In genomic region chr3:90242984-90243775, GRCm38 (mm10) we compare ENCODE assay signal across 8 mouse cellular contexts. TPM values are rescaled to one million over a fixed set of nuclear protein-coding genes. Genes with fewer than 3 reads are reported as not detected.
A peak's percentile ranks its signal among the peaks of the same experiment; 100 is the strongest.
DNase-seq lines count a peak whose midpoint lies in the region; ATAC-seq and TF ChIP-seq lines count a peak whose summit lies in the region.

Gene Creb3l4, minus strand, starts transcription at chr3:90243512.

- no peaks in the 10 kb centered on the region for H3K4me1 ChIP-seq in embryonic facial prominence, embryonic 11.5 days (ENCODE audit: control insufficient read depth, insufficient read depth, low read length)
- H3K4me1 ChIP-seq in limb, embryonic 14.5 days (ENCODE audit: control insufficient read depth, insufficient read depth, low read length), result peaks cover 18% of the 10 kb centered on the region
- H3K4me1 ChIP-seq in midbrain, embryonic 15.5 days, result peaks cover 15% of the 10 kb centered on the region

- intact Hi-C loops in heart, postnatal 14 days (cut with DNase I), result no loop called here

- H3K4me2 ChIP-seq in embryonic facial prominence, embryonic 11.5 days (ENCODE audit: low read depth, low read length), result peak within 1 kb of the TSS; percentile 46
- peak within 1 kb of the TSS; percentile 53 for H3K4me2 ChIP-seq in limb, embryonic 14.5 days (replicated peaks; ENCODE audit: low read depth, low read length, severe bottlenecking)
- H3K4me2 ChIP-seq in midbrain, embryonic 15.5 days, result peak within 1 kb of the TSS; percentile 52

- H3K36me3 ChIP-seq in embryonic facial prominence, embryonic 11.5 days (replicated peaks; ENCODE audit: control insufficient read depth, insufficient read depth, low read depth, low read length), result no peaks in the 10 kb centered on the region
- 0 out of 2 replicates have a peak, but pooled peaks cover 3% of the 10 kb centered on the region for H3K36me3 ChIP-seq in limb, embryonic 14.5 days (ENCODE audit: control insufficient read depth, insufficient read depth, low read length)
- H3K36me3 ChIP-seq in midbrain, embryonic 15.5 days (replicated peaks), result no peaks in the 10 kb centered on the region

- peak within 1 kb of the TSS; percentile 20 for H3K4me3 ChIP-seq in embryonic facial prominence, embryonic 11.5 days (ENCODE audit: low read depth, low read length)
- H3K4me3 ChIP-seq in limb, embryonic 14.5 days (replicated peaks; ENCODE audit: low read length), result peak within 1 kb of the TSS; percentile 31
- peak within 1 kb of the TSS; percentile 28 for H3K4me3 ChIP-seq in midbrain, embryonic 15.5 days

- no peaks in the 10 kb centered on the region for H3K9me3 ChIP-seq in embryonic facial prominence, embryonic 11.5 days (replicated peaks; ENCODE audit: control insufficient read depth, low read length)
- H3K9me3 ChIP-seq in limb, embryonic 14.5 days (ENCODE audit: control insufficient read depth, low read length), result no peaks in the 10 kb centered on the region
- H3K9me3 ChIP-seq in midbrain, embryonic 15.5 days, result no peaks in the 10 kb centered on the region

- H3K27me3 ChIP-seq in embryonic facial prominence, embryonic 11.5 days (ENCODE audit: control insufficient read depth, insufficient read depth, low read length), result no peaks in the 10 kb centered on the region
- no peaks in the 10 kb centered on the region for H3K27me3 ChIP-seq in limb, embryonic 14.5 days (ENCODE audit: control insufficient read depth, insufficient read depth, low read length)
- no peaks in the 10 kb centered on the region for H3K27me3 ChIP-seq in midbrain, embryonic 15.5 days (replicated peaks)

- WGBS in embryonic facial prominence, embryonic 11.5 days, result 3% methylated on average over 19 of the region's 19 CpGs
- 3% methylated on average over 19 of the region's 19 CpGs for WGBS in limb, embryonic 14.5 days
- 2% methylated on average over 19 of the region's 19 CpGs for WGBS in midbrain, embryonic 15.5 days

- TF ChIP-seq POLR2A in limb, embryonic 14.5 days (IDR thresholded peaks at IDR 0.05; ENCODE audit: borderline replicate concordance, extremely low read depth, insufficient read depth, insufficient read length), result 0 out of 2 replicates have a peak, but pooled peaks have one; percentile 12

- peak; percentile 47 for ATAC-seq in embryonic facial prominence, embryonic 11.5 days (replicated peaks; ENCODE audit: insufficient number of reproducible peaks, low FRiP score, low TSS enrichment, low read depth)
- peak; percentile 79 for ATAC-seq in limb, embryonic 14.5 days (ENCODE audit: low FRiP score, low read depth)
- 0 out of 2 replicates have a peak, but pooled peaks have one; percentile 26 for ATAC-seq in midbrain, embryonic 15.5 days (replicated peaks)
- no peak for ATAC-seq in monocyte, adult 5-6 weeks (replicated peaks; ENCODE audit: insufficient number of reproducible peaks, low FRiP score, low TSS enrichment, poor library complexity, severe bottlenecking)

- no peak within 1 kb of the TSS for H3K27ac ChIP-seq in embryonic facial prominence, embryonic 11.5 days (replicated peaks; ENCODE audit: low read depth, low read length)
- peak within 1 kb of the TSS; percentile 66 for H3K27ac ChIP-seq in limb, embryonic 14.5 days (replicated peaks; ENCODE audit: low read depth, low read length)
- no peak within 1 kb of the TSS for H3K27ac ChIP-seq in midbrain, embryonic 15.5 days

- DNase-seq in adrenal gland, postnatal 25 days, result peak; percentile 44
- DNase-seq in embryonic facial prominence, embryonic 11.5 days (ENCODE audit: low spot score), result peak; percentile 85
- DNase-seq in heart, postnatal 14 days, result peak; percentile 49 to 59
- peak; percentile 91 for DNase-seq in limb, embryonic 14.5 days (ENCODE audit: low spot score)
- DNase-seq in right cerebral cortex, postnatal 25 days, result no peak
- no peak for DNase-seq in thymus, postnatal 25 days

- H3K9ac ChIP-seq in embryonic facial prominence, embryonic 11.5 days (replicated peaks; ENCODE audit: low read length), result peak within 1 kb of the TSS; percentile 29
- peak within 1 kb of the TSS; percentile 40; the same call in 1 of the 2 replicates for H3K9ac ChIP-seq in limb, embryonic 14.5 days (ENCODE audit: low read depth, low read length, severe bottlenecking)
- no peak within 1 kb of the TSS for H3K9ac ChIP-seq in midbrain, embryonic 15.5 days

RNA-seq across cellular contexts. Expression of gene Creb3l4, which starts in this region (rescaled TPM):
- total RNA-seq in adrenal gland, postnatal 25 days (2021), result 0.85 TPM in 1 of 2 replicates, not detected in the other
- polyA plus RNA-seq in embryonic facial prominence, embryonic 11.5 days (2014; fragmentation: Nextera tagmentation; extraction: Ambion mirVana), result 7.7 and 9.9 TPM in 2 replicates
- total RNA-seq in heart, postnatal 14 days (2021), result not detected
- 6.3 and 6.4 TPM in 2 replicates for polyA plus RNA-seq in limb, embryonic 14.5 days (2012; rRNA removed)
- 6.7 and 10.0 TPM in 2 replicates for polyA plus RNA-seq in limb, embryonic 14.5 days (2014; fragmentation: Nextera tagmentation; extraction: Ambion mirVana)
- polyA plus RNA-seq in midbrain, embryonic 15.5 days (2015; fragmentation: Nextera tagmentation; extraction: Ambion mirVana), result 1.6 and 2.3 TPM in 2 replicates
- total RNA-seq in monocyte, adult 5-6 weeks (2017), result 0.49 to 1.1 TPM in 2 of 3 replicates, not detected in the other

Comparison
In these comparisons a context has a peak if more than half of its experiments do, and no peak if none do; other contexts are left out.
1. Peak in DNase-seq in adrenal gland, postnatal 25 days; RNA of the gene not detected or under 1 TPM.
2. Peak in DNase-seq in heart, postnatal 14 days; RNA of the gene not detected or under 1 TPM.
3. DNase-seq: peak in embryonic facial prominence, embryonic 11.5 days (single experiment) and limb, embryonic 14.5 days (single experiment); none in right cerebral cortex, postnatal 25 days (single experiment) and thymus, postnatal 25 days (single experiment).
4. Peak in every context shown above with its lines, with median percentiles within 50 percentile points of each other: H3K4me2 ChIP-seq and H3K4me3 ChIP-seq.